Mouse (Mus musculus) G1E (cell line): Measurements from ENCODE around the gene Eral1.
"Not testable (repeated sequence)": the region's sequence is repeated elsewhere in the genome, so short reads cannot be mapped to it uniquely, and the experiment has no call there.

Source experiments
- CTCF ChIP-seq: IDR thresholded peaks from 2 replicates; pipeline ENCODE4 v1.5.1; 2012; ENCODE audit warnings: low read depth, low read length, inconsistent platforms, mixed read lengths
- GATA1 ChIP-seq: IDR thresholded peaks from 2 replicates; pipeline ENCODE4 v1.6.1; 2012; ENCODE audit warnings: borderline replicate concordance, low read length, inconsistent platforms, mixed read lengths
- POLR2AphosphoS5 ChIP-seq: IDR thresholded peaks from 2 replicates; pipeline ENCODE4 v1.6.1; 2012; ENCODE audit warnings: low read depth, low read length, inconsistent platforms; ENCODE audit not compliant: insufficient replicate concordance

DNA sequence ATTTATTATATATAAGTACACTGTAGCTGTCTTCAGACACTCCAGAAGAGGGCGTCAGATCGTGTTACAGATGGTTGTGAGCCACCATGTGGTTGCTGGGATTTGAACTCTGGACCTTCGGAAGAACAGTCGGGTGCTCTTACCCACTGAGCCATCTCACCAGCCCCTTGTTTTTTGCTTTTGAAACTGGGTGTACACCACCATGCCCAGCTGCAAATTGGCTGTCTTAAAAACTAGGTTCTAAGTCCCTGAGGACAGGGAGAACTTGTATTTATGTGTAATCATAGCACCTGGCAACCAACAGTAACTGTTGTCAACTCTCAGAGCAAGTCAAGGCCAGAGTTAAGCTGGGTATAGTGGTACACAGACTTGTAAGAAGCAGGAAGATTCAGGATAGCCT is 31.5 kb downstream of the Eral1 start:
- TF ChIP-seq CTCF, POLR2AphosphoS5, GATA1: not testable (repeated sequence)
